Mouse (Mus musculus): ENCODE measurements around the gene Plch2. TPM values are rescaled to one million over a fixed set of nuclear protein-coding genes. Genes with fewer than 3 reads are reported as not detected.

The Plch2 gene
- polyA plus RNA-seq, 1 experiment from 2014 or later, result 12.1 TPM

- no peaks in the 10 kb centered on the region for H3K36me3 ChIP-seq (ENCODE audit: control insufficient read depth, insufficient read depth, low read length)
- H3K9me3 ChIP-seq (ENCODE audit: control insufficient read depth, low read length), result no peaks in the 10 kb centered on the region
- 30% methylated on average over 14 of the region's 14 CpGs for WGBS
- ATAC-seq (ENCODE audit: low FRiP score, low TSS enrichment) (peak; percentile 62), DNase-seq (peak; percentile 80)
- peak overlapping the region; percentile 75 for H3K27ac ChIP-seq (replicated peaks; ENCODE audit: low read depth, low read length)
- H3K27me3 ChIP-seq (ENCODE audit: control insufficient read depth, insufficient read depth, low read length), result no peaks in the 10 kb centered on the region
- H3K4me1 ChIP-seq (ENCODE audit: control insufficient read depth, insufficient read depth, low read length), result peaks cover 27% of the 10 kb centered on the region
- H3K4me2 ChIP-seq (ENCODE audit: low read length), result peak overlapping the region; percentile 31
- H3K9ac ChIP-seq (replicated peaks; ENCODE audit: low read length), result no peak overlapping the region
- no peak overlapping the region for H3K4me3 ChIP-seq (replicated peaks; ENCODE audit: low read depth, low read length)
Observed at GRCm38 (mm10) chr4:154948066-154948939, 108.3 kb downstream of the Plch2 start.

GRCm38 (mm10) chr4:154946319-154946718 lies 110.3 kb downstream of the Plch2 start:
- H3K4me3 ChIP-seq (replicated peaks; ENCODE audit: low read depth, low read length), result peak overlapping the region; percentile 33
- peak; percentile 70; the same call in 1 of the 2 replicates for ATAC-seq (ENCODE audit: low FRiP score, low TSS enrichment)

GRCm38 (mm10) chr4:154944121-154944590 lies 112.4 kb downstream of the Plch2 start:
- no peaks in the 10 kb centered on the region for H3K36me3 ChIP-seq (ENCODE audit: control insufficient read depth, insufficient read depth, low read length)
- 27% methylated on average over 2 of the region's 2 CpGs for WGBS
- H3K4me3 ChIP-seq (replicated peaks; ENCODE audit: low read depth, low read length), result no peak overlapping the region
- H3K4me2 ChIP-seq (ENCODE audit: low read length), result no peak overlapping the region
- H3K4me1 ChIP-seq (ENCODE audit: control insufficient read depth, insufficient read depth, low read length), result peaks cover 20% of the 10 kb centered on the region; the same call in 1 of the 2 replicates
- no peak overlapping the region for H3K27ac ChIP-seq (replicated peaks; ENCODE audit: low read depth, low read length)
- H3K9ac ChIP-seq (replicated peaks; ENCODE audit: low read length), result no peak overlapping the region
- no peaks in the 10 kb centered on the region for H3K9me3 ChIP-seq (ENCODE audit: control insufficient read depth, low read length)
- no peaks in the 10 kb centered on the region for H3K27me3 ChIP-seq (ENCODE audit: control insufficient read depth, insufficient read depth, low read length)
- peak; percentile 51 for ATAC-seq (ENCODE audit: low FRiP score, low TSS enrichment)
- peak; percentile 91 for DNase-seq

More at GRCm38 (mm10) chr4:154946319-154946718, 110.3 kb downstream of the Plch2 start:
- H3K36me3 ChIP-seq (ENCODE audit: control insufficient read depth, insufficient read depth, low read length), result no peaks in the 10 kb centered on the region
- H3K27me3 ChIP-seq (ENCODE audit: control insufficient read depth, insufficient read depth, low read length), result no peaks in the 10 kb centered on the region
- H3K9ac ChIP-seq (replicated peaks; ENCODE audit: low read length), result peak overlapping the region; percentile 47
- H3K4me1 ChIP-seq (ENCODE audit: control insufficient read depth, insufficient read depth, low read length), result peaks cover 20% of the 10 kb centered on the region
- H3K9me3 ChIP-seq (ENCODE audit: control insufficient read depth, low read length), result no peaks in the 10 kb centered on the region
- H3K4me2 ChIP-seq (ENCODE audit: low read length), result peak overlapping the region; percentile 61
- WGBS, result under 1% methylated on average over 8 of the region's 8 CpGs
- peak; percentile 87 for DNase-seq
- H3K27ac ChIP-seq (replicated peaks; ENCODE audit: low read depth, low read length), result peak overlapping the region; percentile 64

- WGBS, result 88% methylated on average over 6 of the region's 6 CpGs
- no peaks in the 10 kb centered on the region for H3K36me3 ChIP-seq (ENCODE audit: control insufficient read depth, insufficient read depth, low read length)
- no peak overlapping the region for H3K9ac ChIP-seq (replicated peaks; ENCODE audit: low read length)
- no peak overlapping the region for H3K4me3 ChIP-seq (replicated peaks; ENCODE audit: low read depth, low read length)
- H3K27ac ChIP-seq (replicated peaks; ENCODE audit: low read depth, low read length), result no peak overlapping the region
- no peak overlapping the region for H3K4me2 ChIP-seq (ENCODE audit: low read length)
- DNase-seq (no peak), ATAC-seq (ENCODE audit: low FRiP score, low TSS enrichment) (no peak)
- H3K9me3 ChIP-seq (ENCODE audit: control insufficient read depth, low read length), result no peaks in the 10 kb centered on the region
- H3K4me1 ChIP-seq (ENCODE audit: control insufficient read depth, insufficient read depth, low read length), result peaks cover 14% of the 10 kb centered on the region; the same call in 1 of the 2 replicates
- H3K27me3 ChIP-seq (ENCODE audit: control insufficient read depth, insufficient read depth, low read length), result no peaks in the 10 kb centered on the region
Observed at GRCm38 (mm10) chr4:154943323-154944039, 113.1 kb downstream of the Plch2 start.

GRCm38 (mm10) chr4:154942632-154943322 lies 113.8 kb downstream of the Plch2 start:
- WGBS, result 95% methylated on average over 10 of the region's 10 CpGs
- Histone ChIP-seq H3K9me3 (ENCODE audit: control insufficient read depth, low read length) (no peaks in the 10 kb centered on the region), H3K4me1 (ENCODE audit: control insufficient read depth, insufficient read depth, low read length) (peaks cover 14% of the 10 kb centered on the region; the same call in 1 of the 2 replicates), H3K9ac (replicated peaks; ENCODE audit: low read length) (no peak overlapping the region), H3K4me2 (ENCODE audit: low read length) (no peak overlapping the region), H3K36me3 (ENCODE audit: control insufficient read depth, insufficient read depth, low read length) (no peaks in the 10 kb centered on the region), H3K4me3 (replicated peaks; ENCODE audit: low read depth, low read length) (no peak overlapping the region), H3K27ac (replicated peaks; ENCODE audit: low read depth, low read length) (no peak overlapping the region), H3K27me3 (ENCODE audit: control insufficient read depth, insufficient read depth, low read length) (no peaks in the 10 kb centered on the region)
- DNase-seq, result no peak
- ATAC-seq (ENCODE audit: low FRiP score, low TSS enrichment), result no peak

GRCm38 (mm10) chr4:154941831-154942230 lies 114.8 kb downstream of the Plch2 start:
- DNase-seq (no peak), ATAC-seq (ENCODE audit: low FRiP score, low TSS enrichment) (no peak)
- no peaks in the 10 kb centered on the region for H3K36me3 ChIP-seq (ENCODE audit: control insufficient read depth, insufficient read depth, low read length)
- no peak overlapping the region for H3K4me3 ChIP-seq (replicated peaks; ENCODE audit: low read depth, low read length)
- no peak overlapping the region for H3K4me2 ChIP-seq (ENCODE audit: low read length)
- H3K4me1 ChIP-seq (ENCODE audit: control insufficient read depth, insufficient read depth, low read length), result peaks cover 14% of the 10 kb centered on the region; the same call in 1 of the 2 replicates
- no peaks in the 10 kb centered on the region for H3K27me3 ChIP-seq (ENCODE audit: control insufficient read depth, insufficient read depth, low read length)
- WGBS, result 88% methylated on average over 5 of the region's 5 CpGs
- H3K9ac ChIP-seq (replicated peaks; ENCODE audit: low read length), result no peak overlapping the region
- no peak overlapping the region for H3K27ac ChIP-seq (replicated peaks; ENCODE audit: low read depth, low read length)
- no peaks in the 10 kb centered on the region for H3K9me3 ChIP-seq (ENCODE audit: control insufficient read depth, low read length)

GRCm38 (mm10) chr4:154940156-154940555 lies 116.4 kb downstream of the Plch2 start:
- Histone ChIP-seq H3K27me3 (ENCODE audit: control insufficient read depth, insufficient read depth, low read length) (no peaks in the 10 kb centered on the region), H3K4me1 (ENCODE audit: control insufficient read depth, insufficient read depth, low read length) (no peaks in the 10 kb centered on the region), H3K9me3 (ENCODE audit: control insufficient read depth, low read length) (no peaks in the 10 kb centered on the region), H3K4me2 (ENCODE audit: low read length) (no peak overlapping the region), H3K4me3 (replicated peaks; ENCODE audit: low read depth, low read length) (no peak overlapping the region), H3K9ac (replicated peaks; ENCODE audit: low read length) (no peak overlapping the region), H3K36me3 (ENCODE audit: control insufficient read depth, insufficient read depth, low read length) (no peaks in the 10 kb centered on the region), H3K27ac (replicated peaks; ENCODE audit: low read depth, low read length) (no peak overlapping the region)
- DNase-seq (no peak), ATAC-seq (ENCODE audit: low FRiP score, low TSS enrichment) (no peak)
- WGBS, result 91% methylated on average over 2 of the region's 2 CpGs

GRCm38 (mm10) chr4:154937746-154938145 lies 118.8 kb downstream of the Plch2 start:
- no peaks in the 10 kb centered on the region for H3K9me3 ChIP-seq (ENCODE audit: control insufficient read depth, low read length)
- 85% methylated on average over 1 of the region's 1 CpGs for WGBS
- H3K27ac ChIP-seq (replicated peaks; ENCODE audit: low read depth, low read length), result no peak overlapping the region
- no peaks in the 10 kb centered on the region for H3K27me3 ChIP-seq (ENCODE audit: control insufficient read depth, insufficient read depth, low read length)
- H3K9ac ChIP-seq (replicated peaks; ENCODE audit: low read length), result no peak overlapping the region
- no peaks in the 10 kb centered on the region; the same call in 1 of the 2 replicates for H3K4me1 ChIP-seq (ENCODE audit: control insufficient read depth, insufficient read depth, low read length)
- H3K4me3 ChIP-seq (replicated peaks; ENCODE audit: low read depth, low read length), result no peak overlapping the region
- ATAC-seq (ENCODE audit: low FRiP score, low TSS enrichment) (no peak), DNase-seq (no peak)
- no peak overlapping the region for H3K4me2 ChIP-seq (ENCODE audit: low read length)
- H3K36me3 ChIP-seq (ENCODE audit: control insufficient read depth, insufficient read depth, low read length), result no peaks in the 10 kb centered on the region
